Mouse (Mus musculus) leukemia stem cell, adult 10-12 weeks (primary cell): ENCODE results near the gene Panx1. TPM values are rescaled to one million over a fixed set of nuclear protein-coding genes. Genes with fewer than 3 reads are reported as not detected.

Experiments
- polyA plus RNA-seq: library from polyadenylated mRNA; stranded (reverse); fragments of >175 nt; gene quantifications from 2 replicates; pipeline ENCODE4 v1.2.3, GENCODE M21; 2012; ENCODE audit warnings: low replicate concordance

The Panx1 gene
- 2.6 and 2.7 TPM in 2 replicates for polyA plus RNA-seq

DNA sequence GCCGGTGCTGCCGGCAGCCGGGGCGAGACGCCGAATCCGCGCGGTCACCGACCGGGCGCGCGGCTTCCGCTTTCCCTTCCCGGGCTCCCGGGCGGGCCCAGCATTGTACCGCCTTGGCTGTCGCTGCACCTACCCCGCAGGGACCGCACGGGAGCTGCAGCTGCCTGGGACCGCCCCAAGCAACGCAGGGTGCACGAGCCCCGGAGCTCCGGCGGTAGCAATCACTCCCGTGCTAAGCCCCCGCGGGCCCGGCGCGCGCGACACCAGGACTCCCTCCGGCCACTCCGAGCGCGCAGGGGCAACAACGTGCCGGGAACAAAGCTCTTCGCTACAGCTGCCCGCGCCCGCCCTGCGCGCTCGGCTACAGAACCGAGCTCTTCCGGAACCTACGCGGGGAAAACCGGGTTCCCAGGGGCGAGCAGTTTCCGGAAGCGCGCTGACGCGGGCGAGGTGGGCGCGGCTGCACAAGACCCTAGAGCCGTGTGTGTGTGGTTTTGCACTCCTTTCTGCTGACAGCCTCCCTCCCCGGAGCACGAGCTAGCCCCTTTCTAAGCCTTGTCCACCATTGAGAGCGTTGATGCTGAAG lies at the start of gene Panx1:
TSS of gene Panx1 (minus strand) at position 395 of the 586 bp plus-strand sequence.

Other genes starting within 250 kb of the Panx1 start
- gene Gpr83, start 185.3 kb downstream of the Panx1 start, polyA plus RNA-seq = 0.15 and 0.71 TPM in 2 replicates
- gene Izumo1r, start 141.5 kb downstream of the Panx1 start, polyA plus RNA-seq = 3.4 and 15.9 TPM in 2 replicates
- not detected in 2 replicates for gene Hephl1, start 66.6 kb upstream of the Panx1 start, polyA plus RNA-seq
- not detected in 2 replicates for gene Vstm5, start 193.6 kb upstream of the Panx1 start, polyA plus RNA-seq
- gene Med17, start 234.5 kb upstream of the Panx1 start, polyA plus RNA-seq = 14.8 and 18.7 TPM in 2 replicates